Mouse (Mus musculus) natural killer cell, adult 2 months (primary cell): ENCODE results near the gene Gm20390.

Source experiments
- DNase-seq, 2 experiments: peaks; one replicate each; pipeline ENCODE4 v3.0.0; 2022; ENCODE audit warnings: low spot score in 2 of 2

Gene Gm20390

GRCm38 (mm10) chr11:93968005-93968847, at the start of gene Gm20390, which contains the start of gene Nme1:
Gm20390 (minus strand) TSS chr11:93968293.
Nme1 (minus strand) TSS chr11:93968521.
- peak; percentile 97 to 98 for DNase-seq

- DNase-seq: no peak
Measured at GRCm38 (mm10) chr11:94003346-94003745, 35.3 kb upstream of the Gm20390 start.

GRCm38 (mm10) chr11:93999276-93999675, 31.2 kb upstream of the Gm20390 start:
- no peak for DNase-seq

- DNase-seq: peak; percentile 60 to 70
Measured at GRCm38 (mm10) chr11:93997141-93997775, 29.2 kb upstream of the Gm20390 start.

- peak; percentile 74 for DNase-seq
Measured at GRCm38 (mm10) chr11:93996306-93997140, 28.4 kb upstream of the Gm20390 start.

- DNase-seq: peak; percentile 92 to 94
Measured at GRCm38 (mm10) chr11:93995720-93996305, 27.7 kb upstream of the Gm20390 start, which contains the start of gene Spag9. Spag9 (plus strand) TSS chr11:93996091.

- DNase-seq: peak; percentile 93
Measured at GRCm38 (mm10) chr11:93995111-93995719, 27.1 kb upstream of the Gm20390 start.

GRCm38 (mm10) chr11:93994531-93994930, 26.4 kb upstream of the Gm20390 start:
- DNase-seq: no peak

- DNase-seq: no peak
Measured at GRCm38 (mm10) chr11:93988328-93989062, 20.4 kb upstream of the Gm20390 start.

GRCm38 (mm10) chr11:93987625-93988327, 19.7 kb upstream of the Gm20390 start:
- peak in 1 of 2 experiments; percentile 20 for DNase-seq

- DNase-seq: peak in 1 of 2 experiments; percentile 45
Measured at GRCm38 (mm10) chr11:93987026-93987425, 18.9 kb upstream of the Gm20390 start.

- DNase-seq: no peak
Measured at GRCm38 (mm10) chr11:93986298-93986697, 18.2 kb upstream of the Gm20390 start.

- no peak for DNase-seq
Measured at GRCm38 (mm10) chr11:93985265-93985664, 17.2 kb upstream of the Gm20390 start.

GRCm38 (mm10) chr11:93984619-93985018, 16.5 kb upstream of the Gm20390 start:
- DNase-seq: peak in 1 of 2 experiments; percentile 52

- DNase-seq: no peak
Measured at GRCm38 (mm10) chr11:93979502-93980049, 11.5 kb upstream of the Gm20390 start.

GRCm38 (mm10) chr11:93972951-93973350, 4.9 kb upstream of the Gm20390 start:
- no peak for DNase-seq

GRCm38 (mm10) chr11:93969799-93970198, 1.7 kb upstream of the Gm20390 start:
- DNase-seq: no peak

- DNase-seq: no peak
Measured at GRCm38 (mm10) chr11:93969171-93969570, 1.1 kb upstream of the Gm20390 start.

GRCm38 (mm10) chr11:93968848-93969128, 695 bp upstream of the Gm20390 start:
- no peak for DNase-seq

GRCm38 (mm10) chr11:93967381-93967780, 712 bp downstream of the Gm20390 start:
- DNase-seq: no peak
